ENCODE assay signal across 18 mouse cellular contexts in genomic region chr9:116197491-116198170, GRCm38 (mm10).
"Had no signal": no experiment of that assay in that cellular context is flagged by ENCODE, and none has a peak within 500 bp of the region (broad histone marks: within the 10 kb centered on the region; RNA-seq: fewer than 3 reads in every experiment).

No protein-coding gene starts in this region.

- H3K27me3 ChIP-seq: intestine, embryonic 15.5 days; kidney, embryonic 15.5 days; liver, embryonic 13.5 days; midbrain, embryonic 12.5 days had no signal

- H3K36me3 ChIP-seq: intestine, embryonic 15.5 days; kidney, embryonic 15.5 days; liver, embryonic 13.5 days; midbrain, embryonic 12.5 days had no signal

- DNase-seq: kidney, adult 11 months; kidney, adult 8-10 months; kidney, postnatal 10 days; kidney, postnatal 4 days; layer of hippocampus, adult 9-11 months; liver, embryonic 13.5 days; lung, adult 2 months; lung, postnatal 14 days; lung, postnatal 4 days; right cerebral cortex, adult 18-20 months; right cerebral cortex, postnatal 14 days; right cerebral cortex, postnatal 4 days; thymus, adult 2 months; thymus, postnatal 14 days; thymus, postnatal 4 days had no signal
